Mouse (Mus musculus) ES-E14 (cell line): ENCODE results near the gene Lgals1.

Experiments
- CHD2 ChIP-seq: IDR thresholded peaks from 2 replicates; pipeline ENCODE4 v1.6.1; 2014; ENCODE audit warnings: mild to moderate bottlenecking, low read depth, low read length, inconsistent platforms
- ZNF384 ChIP-seq: IDR thresholded peaks from 2 replicates; pipeline ENCODE4 v1.6.1; 2012; ENCODE audit warnings: low read depth, low read length, inconsistent platforms

DNA sequence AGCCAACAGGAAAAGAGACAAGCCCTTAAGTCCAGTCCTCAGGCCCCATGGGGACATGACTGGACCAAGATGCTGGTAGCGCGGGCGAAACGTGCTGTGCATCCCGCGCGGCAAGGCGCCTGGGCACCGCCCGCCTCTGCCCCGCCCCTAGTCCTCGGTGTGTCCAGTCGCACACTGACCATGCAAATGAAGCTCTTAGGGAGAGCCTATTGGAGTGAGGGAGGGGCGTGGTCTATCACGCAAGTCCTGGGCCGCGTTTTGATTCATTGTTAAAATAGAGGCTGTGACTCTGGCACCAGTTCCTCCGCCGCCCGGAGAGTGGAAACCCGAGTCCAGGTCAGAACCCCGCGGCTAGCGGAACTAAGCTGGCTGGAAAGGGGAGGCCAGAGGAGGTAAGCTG, 21.1 kb downstream of the Lgals1 start, which contains the start of gene Triobp:
- TF ChIP-seq CHD2 (no peak), ZNF384 (no peak)
